Mouse (Mus musculus): ENCODE data around the gene Ptgdr2. TPM values are rescaled to one million over a fixed set of nuclear protein-coding genes. Genes with fewer than 3 reads are reported as not detected.

Gene Ptgdr2
- polyA plus RNA-seq, 1 experiment from 2014 or later: 0.08 TPM

GRCm38 (mm10) chr19:10984551-10984950 is 47.6 kb downstream of the Ptgdr2 start:
- 83% methylated on average over 13 of the region's 13 CpGs for WGBS
- Histone ChIP-seq H3K36me3 (replicated peaks) (no peaks in the 10 kb centered on the region), H3K27ac (no peak overlapping the region), H3K27me3 (no peaks in the 10 kb centered on the region), H3K9me3 (no peaks in the 10 kb centered on the region), H3K4me1 (peaks cover 2% of the 10 kb centered on the region; the same call in 1 of the 2 replicates), H3K4me3 (replicated peaks) (no peak overlapping the region), H3K9ac (no peak overlapping the region), H3K4me2 (no peak overlapping the region)
- ATAC-seq (ENCODE audit: low FRiP score): no peak

- H3K4me2 ChIP-seq: no peak overlapping the region
- H3K9me3 ChIP-seq: no peaks in the 10 kb centered on the region
- no peak overlapping the region for H3K27ac ChIP-seq
- ATAC-seq (ENCODE audit: low FRiP score): no peak
- 89% methylated on average over 4 of the region's 4 CpGs for WGBS
- no peaks in the 10 kb centered on the region for H3K27me3 ChIP-seq
- H3K36me3 ChIP-seq (replicated peaks): no peaks in the 10 kb centered on the region
- no peak overlapping the region for H3K4me3 ChIP-seq (replicated peaks)
- H3K4me1 ChIP-seq: no peaks in the 10 kb centered on the region
- no peak overlapping the region for H3K9ac ChIP-seq
Measured at GRCm38 (mm10) chr19:10985889-10986288, 48.9 kb downstream of the Ptgdr2 start.

GRCm38 (mm10) chr19:10988563-10988962 is 51.6 kb downstream of the Ptgdr2 start:
- H3K4me1 ChIP-seq: no peaks in the 10 kb centered on the region
- H3K4me3 ChIP-seq (replicated peaks): no peak overlapping the region
- no peak for ATAC-seq (ENCODE audit: low FRiP score)
- H3K9me3 ChIP-seq: no peaks in the 10 kb centered on the region
- 97% methylated on average over 1 of the region's 1 CpGs for WGBS
- H3K4me2 ChIP-seq: no peak overlapping the region
- no peaks in the 10 kb centered on the region for H3K36me3 ChIP-seq (replicated peaks)
- H3K9ac ChIP-seq: no peak overlapping the region
- no peak overlapping the region for H3K27ac ChIP-seq
- no peaks in the 10 kb centered on the region for H3K27me3 ChIP-seq

GRCm38 (mm10) chr19:10990751-10991150 is 53.8 kb downstream of the Ptgdr2 start:
- no peak overlapping the region for H3K4me3 ChIP-seq (replicated peaks)
- ATAC-seq (ENCODE audit: low FRiP score): no peak
- H3K4me2 ChIP-seq: no peak overlapping the region
- H3K4me1 ChIP-seq: no peaks in the 10 kb centered on the region
- WGBS: 61% methylated on average over 1 of the region's 1 CpGs
- no peaks in the 10 kb centered on the region for H3K9me3 ChIP-seq
- no peak overlapping the region for H3K9ac ChIP-seq
- H3K27me3 ChIP-seq: no peaks in the 10 kb centered on the region
- H3K27ac ChIP-seq: no peak overlapping the region
- no peaks in the 10 kb centered on the region for H3K36me3 ChIP-seq (replicated peaks)

- H3K9me3 ChIP-seq: no peaks in the 10 kb centered on the region
- H3K27ac ChIP-seq: no peak overlapping the region
- no peak for ATAC-seq (ENCODE audit: low FRiP score)
- no peak overlapping the region for H3K4me3 ChIP-seq (replicated peaks)
- no peak overlapping the region for H3K4me2 ChIP-seq
- H3K36me3 ChIP-seq (replicated peaks): no peaks in the 10 kb centered on the region
- no peaks in the 10 kb centered on the region for H3K4me1 ChIP-seq
- no peak overlapping the region for H3K9ac ChIP-seq
- H3K27me3 ChIP-seq: no peaks in the 10 kb centered on the region
Measured at GRCm38 (mm10) chr19:10991911-10992310, 55.0 kb downstream of the Ptgdr2 start.

Other genes with a start within 250 kb of the Ptgdr2 start
- gene Vps37c, start 248.4 kb upstream of the Ptgdr2 start, polyA plus RNA-seq (2016; fragmentation: Nextera tagmentation; extraction: Ambion mirVana): 32.5 and 35.2 TPM in 2 replicates
- not detected in 2 replicates for gene Cd5, start 198.2 kb upstream of the Ptgdr2 start, polyA plus RNA-seq (2016; fragmentation: Nextera tagmentation; extraction: Ambion mirVana)
- not detected in 2 replicates for gene Cd6, start 107.1 kb upstream of the Ptgdr2 start, polyA plus RNA-seq (2016; fragmentation: Nextera tagmentation; extraction: Ambion mirVana)
- gene Slc15a3, start 97.4 kb upstream of the Ptgdr2 start, polyA plus RNA-seq (2016; fragmentation: Nextera tagmentation; extraction: Ambion mirVana): 0.12 and 0.38 TPM in 2 replicates
- 115 and 126 TPM in 2 replicates for gene Tmem132a, start 67.2 kb upstream of the Ptgdr2 start, polyA plus RNA-seq (2016; fragmentation: Nextera tagmentation; extraction: Ambion mirVana)
- 35.6 and 36.6 TPM in 2 replicates for gene Tmem109, start 55.2 kb upstream of the Ptgdr2 start, polyA plus RNA-seq (2016; fragmentation: Nextera tagmentation; extraction: Ambion mirVana)
- 43.3 and 49.6 TPM in 2 replicates for gene Prpf19, start 41.9 kb upstream of the Ptgdr2 start, polyA plus RNA-seq (2016; fragmentation: Nextera tagmentation; extraction: Ambion mirVana)
- gene Zp1, start 16.5 kb upstream of the Ptgdr2 start, polyA plus RNA-seq (2016; fragmentation: Nextera tagmentation; extraction: Ambion mirVana): not detected in 2 replicates
- 26.2 and 27.0 TPM in 2 replicates for gene Ccdc86, start 12.1 kb downstream of the Ptgdr2 start, polyA plus RNA-seq (2016; fragmentation: Nextera tagmentation; extraction: Ambion mirVana)
- not detected in 2 replicates for gene Ms4a10, start 37.5 kb downstream of the Ptgdr2 start, polyA plus RNA-seq (2016; fragmentation: Nextera tagmentation; extraction: Ambion mirVana)
- not detected in 2 replicates for gene Ms4a15, start 56.1 kb downstream of the Ptgdr2 start, polyA plus RNA-seq (2016; fragmentation: Nextera tagmentation; extraction: Ambion mirVana)
- gene Ms4a18, start 80.9 kb downstream of the Ptgdr2 start, polyA plus RNA-seq (2016; fragmentation: Nextera tagmentation; extraction: Ambion mirVana): not detected in 2 replicates
- not detected in 2 replicates for gene Ms4a8a, start 143.9 kb downstream of the Ptgdr2 start, polyA plus RNA-seq (2016; fragmentation: Nextera tagmentation; extraction: Ambion mirVana)
- gene 1700017D01Rik, start 193.7 kb downstream of the Ptgdr2 start, polyA plus RNA-seq (2016; fragmentation: Nextera tagmentation; extraction: Ambion mirVana): not detected in 2 replicates
- not detected in 2 replicates for gene 1700025F22Rik, start 228.2 kb downstream of the Ptgdr2 start, polyA plus RNA-seq (2016; fragmentation: Nextera tagmentation; extraction: Ambion mirVana)

Data from forebrain, embryonic 12.5 days (tissue).